Mouse (Mus musculus): ENCODE data around the gene Kctd17. TPM values are rescaled to one million over a fixed set of nuclear protein-coding genes. Genes with fewer than 3 reads are reported as not detected.

Gene Kctd17
- 100 to 1,000 TPM; 212 to 213 TPM for total RNA-seq (2021)

DNA sequence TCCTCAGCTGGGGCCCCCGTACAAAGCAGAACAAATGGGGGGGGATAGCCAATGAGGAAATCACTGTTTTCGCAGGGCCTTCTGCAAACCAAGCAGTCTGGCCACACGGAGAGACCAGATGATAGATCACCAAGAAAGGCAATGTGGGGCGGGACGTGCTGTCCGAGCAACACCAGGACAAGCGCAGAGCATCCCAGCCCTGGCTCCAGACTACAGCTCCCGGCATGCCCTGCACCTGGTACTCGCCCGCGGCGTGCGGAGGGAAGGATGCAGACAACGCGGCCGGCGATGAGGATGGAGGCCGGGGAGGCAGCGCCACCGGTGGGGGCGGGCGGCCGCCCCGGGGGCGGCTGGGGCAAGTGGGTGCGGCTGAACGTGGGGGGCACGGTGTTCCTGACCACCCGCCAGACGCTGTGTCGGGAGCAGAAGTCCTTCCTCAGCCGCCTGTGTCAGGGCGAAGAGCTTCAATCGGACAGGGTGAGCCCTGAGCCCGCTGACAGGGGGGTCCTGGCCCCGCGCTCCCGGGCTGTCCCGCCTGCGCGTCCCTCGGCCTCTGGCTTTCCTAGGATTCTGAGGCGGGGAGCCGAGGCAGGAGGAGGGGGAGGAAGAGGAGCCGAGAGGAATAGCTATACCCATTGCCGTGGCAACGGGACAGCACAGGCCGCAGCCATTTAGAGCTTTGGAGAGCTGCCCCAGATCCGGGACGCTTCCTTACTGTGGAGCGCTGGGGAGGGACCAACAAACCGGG, at the start of gene Kctd17:
TSS of gene Kctd17 (plus strand) at position 174 of the 748 bp plus-strand sequence.
- DNase-seq = peak; percentile 83

DNA sequence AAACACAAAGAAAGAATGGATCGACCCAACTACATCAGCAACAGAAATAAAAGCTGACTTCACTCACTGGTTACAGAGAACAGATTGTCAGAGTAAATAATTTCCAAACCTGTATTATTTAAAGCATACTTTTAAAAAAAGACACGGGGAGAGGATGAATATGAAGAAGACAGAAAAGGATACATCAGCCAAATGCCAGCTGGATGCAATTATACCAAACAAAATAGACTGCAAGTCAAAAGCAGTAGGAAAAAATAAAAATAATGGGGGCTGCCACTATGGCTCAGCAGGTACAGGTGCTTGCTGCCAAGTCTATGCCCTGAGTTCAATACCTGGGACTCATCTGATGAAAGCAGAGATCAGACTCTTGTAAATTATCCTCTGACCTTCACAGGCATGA, 48.2 kb upstream of the Kctd17 start:
- DNase-seq = no peak

More for the DNA sequence above, at the start of gene Kctd17:
- intact Hi-C loops (cut with DNase I) = no loop called here

DNA sequence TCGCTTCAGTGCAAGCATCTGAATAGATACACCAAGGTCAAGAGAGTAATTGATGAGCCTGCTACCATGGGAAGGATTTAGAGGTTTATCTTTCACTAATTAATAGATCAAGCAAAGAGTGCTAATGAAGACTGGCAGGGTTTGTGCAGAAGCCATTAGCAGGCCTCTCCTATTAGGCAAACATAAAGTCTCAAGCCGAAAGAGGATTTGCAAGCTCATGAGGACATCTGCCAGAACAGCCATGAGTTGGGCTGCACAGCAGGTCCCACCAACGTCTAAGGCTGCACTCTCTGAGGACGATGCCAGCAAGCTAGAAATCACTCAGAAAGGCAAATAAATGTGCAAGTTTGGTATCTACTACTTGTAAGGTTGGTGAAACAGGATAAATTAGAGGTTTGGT, 47.6 kb upstream of the Kctd17 start:
- intact Hi-C loops (cut with DNase I) = no loop called here
- DNase-seq = no peak

More for the DNA sequence above, 48.2 kb upstream of the Kctd17 start:
- intact Hi-C loops (cut with DNase I) = no loop called here

DNA sequence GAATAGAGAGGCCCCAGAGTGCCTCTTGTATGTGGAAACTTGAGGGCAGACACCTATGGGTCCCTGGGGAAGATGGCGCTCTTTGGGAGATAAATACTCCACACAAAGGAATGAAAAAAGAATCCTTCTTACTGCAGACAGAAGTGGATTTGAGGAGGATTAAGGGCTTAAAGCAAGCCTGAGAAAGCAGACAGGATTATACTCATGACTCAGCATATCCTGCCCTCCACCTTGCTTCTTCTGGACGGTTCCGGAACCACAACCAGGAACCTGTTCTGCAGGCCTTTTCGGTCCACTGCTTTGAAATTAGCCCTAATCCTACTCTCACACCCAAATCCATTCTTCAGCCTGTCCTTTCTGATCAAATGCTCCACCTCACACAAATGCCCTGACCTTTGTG, 46.2 kb upstream of the Kctd17 start:
- no peak for DNase-seq
- intact Hi-C loops (cut with DNase I) = no loop called here

DNA sequence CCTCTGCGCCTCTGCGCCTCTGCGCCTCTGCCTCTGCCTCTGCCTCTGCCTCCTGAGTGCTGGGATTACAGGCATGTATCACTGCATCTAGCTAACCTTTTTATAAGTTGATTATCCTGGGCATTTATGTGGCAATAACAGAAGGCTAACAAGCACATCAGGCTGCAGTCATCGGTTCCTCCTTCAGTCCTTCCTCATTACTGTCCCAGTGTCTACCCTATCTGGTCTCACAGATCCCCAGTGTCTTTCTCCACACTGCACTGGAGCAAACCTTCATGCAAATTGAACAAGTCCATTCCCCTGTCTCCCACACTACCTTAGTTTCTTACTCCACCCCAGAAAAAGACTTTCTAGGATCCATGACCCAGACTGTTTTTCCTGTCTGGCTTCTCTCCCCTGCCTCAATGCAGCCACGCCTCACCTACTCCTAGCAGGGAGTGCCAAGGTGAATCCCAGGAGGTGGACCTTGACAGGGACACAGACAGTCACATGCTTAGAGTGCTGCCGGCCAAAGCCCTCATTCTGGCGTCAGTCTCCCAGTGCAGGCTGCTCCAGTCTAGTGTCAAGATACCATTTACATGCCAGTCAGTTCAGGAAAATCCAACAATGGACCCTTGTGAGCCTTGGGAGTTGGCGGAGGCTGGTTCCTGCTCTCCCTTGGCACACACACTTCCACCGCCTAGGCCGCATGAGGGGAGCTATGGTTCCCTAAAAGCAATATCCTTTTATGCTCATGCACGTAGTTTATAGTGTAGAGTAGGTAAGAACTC, 44.7 kb upstream of the Kctd17 start:
- peak; percentile 65 for DNase-seq

DNA sequence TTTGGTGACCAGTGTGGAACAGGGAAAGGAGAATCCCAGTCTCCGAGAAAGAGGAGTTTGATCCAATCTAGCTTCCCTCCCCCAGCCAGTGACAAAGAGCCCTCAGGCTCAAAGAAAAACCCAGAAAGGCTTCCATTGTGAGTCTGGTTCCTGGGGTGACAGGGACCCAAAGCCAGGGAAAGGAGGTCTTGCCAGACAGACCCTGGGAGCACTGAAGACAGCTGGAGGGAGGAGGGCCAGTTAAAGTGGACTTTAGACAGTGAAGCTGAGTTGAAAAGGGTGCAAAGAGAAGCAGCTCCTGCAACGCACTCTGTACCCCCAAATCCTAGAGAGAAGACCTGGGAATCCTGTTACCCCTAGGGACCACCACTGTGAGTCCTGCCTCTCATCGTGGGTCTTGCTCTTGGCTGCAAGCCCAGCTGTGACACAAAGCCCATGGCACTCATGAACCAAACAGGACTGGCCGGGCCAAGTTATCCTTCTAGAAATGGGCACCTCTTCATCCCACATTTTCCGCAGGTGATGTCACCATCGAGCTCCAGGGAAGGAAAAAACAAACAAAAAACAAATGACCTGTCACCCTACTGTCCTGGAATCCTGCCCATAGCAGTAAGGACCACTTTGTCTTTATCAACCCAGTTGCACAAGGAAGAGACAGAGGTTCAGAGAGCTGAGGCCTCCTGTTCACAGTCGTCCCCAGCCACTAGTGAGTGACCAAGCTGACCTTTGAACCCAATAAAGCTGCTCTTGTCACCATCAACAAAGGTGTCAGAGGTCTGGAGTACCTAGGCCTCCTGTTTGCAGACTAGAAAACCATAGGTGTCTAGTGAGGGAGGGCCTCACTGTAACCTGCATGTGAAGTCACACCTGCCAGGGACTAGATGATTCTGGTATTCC, 43.9 kb upstream of the Kctd17 start:
- DNase-seq = peak; percentile 51
- intact Hi-C loops (cut with DNase I) = no loop called here

More for the DNA sequence above, 44.7 kb upstream of the Kctd17 start:
- intact Hi-C loops (cut with DNase I) = no loop called here

DNA sequence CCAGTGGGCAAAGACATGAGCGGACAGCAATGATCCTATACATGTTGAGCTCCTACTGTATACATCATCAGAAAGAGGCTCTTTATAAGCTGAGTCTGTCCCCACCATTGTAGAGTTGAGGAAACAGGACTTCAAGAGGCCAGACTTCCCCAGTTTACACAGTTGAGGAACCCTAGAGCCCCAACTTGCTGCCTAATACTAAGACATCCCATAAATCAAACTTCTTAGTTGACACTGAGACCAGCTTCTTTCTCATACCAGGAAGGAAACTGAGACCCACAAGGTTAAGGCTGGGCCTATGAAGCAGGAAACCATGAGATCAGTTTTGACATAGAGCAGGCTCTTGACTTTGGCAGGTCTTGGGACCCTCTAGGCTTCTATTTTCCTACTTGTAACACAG, 42.8 kb upstream of the Kctd17 start:
- no peak for DNase-seq
- intact Hi-C loops (cut with DNase I) = no loop called here

DNA sequence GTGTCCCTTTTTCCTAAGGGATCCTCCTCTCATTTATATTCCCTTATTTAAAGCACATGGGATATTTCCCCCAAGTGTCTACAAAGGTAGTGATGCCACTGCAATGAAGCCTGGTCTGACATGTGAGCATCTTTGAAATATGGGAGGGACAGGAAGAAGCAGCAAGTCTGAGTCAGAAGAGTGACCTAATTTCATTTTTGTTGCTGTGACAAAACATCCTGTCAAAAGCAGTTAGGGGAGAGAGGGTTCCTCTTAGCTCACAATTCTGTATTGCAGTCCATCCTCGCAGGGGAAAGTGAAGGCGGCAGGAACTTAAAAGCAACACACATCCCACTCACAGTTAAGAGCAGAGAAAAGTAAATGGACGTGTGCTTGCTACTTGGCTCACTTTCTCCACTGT, 37.5 kb upstream of the Kctd17 start:
- intact Hi-C loops (cut with DNase I) = no loop called here
- DNase-seq = no peak

DNA sequence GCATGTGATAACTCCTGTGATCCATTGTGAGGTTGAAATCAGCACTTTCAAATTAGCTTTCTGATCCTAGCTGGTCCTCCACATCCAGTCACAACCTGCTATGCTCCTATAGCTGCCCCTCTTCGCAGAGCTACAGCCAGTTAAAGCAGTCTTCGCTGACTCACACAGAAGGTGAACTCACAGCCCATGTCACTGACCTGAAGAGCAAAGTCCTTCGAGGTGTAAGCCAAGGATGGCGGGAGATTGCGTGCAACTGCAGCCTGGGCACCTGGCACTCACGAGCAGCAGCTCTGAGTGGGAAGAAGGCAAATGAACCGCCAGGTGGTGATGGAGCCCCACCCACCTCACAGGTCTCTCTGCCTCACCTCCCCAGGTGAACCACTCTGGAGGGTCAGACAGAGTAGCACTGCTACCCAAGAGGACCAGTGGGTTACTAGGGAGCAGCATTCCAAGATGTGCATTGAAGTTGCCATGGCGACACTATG, 32.8 kb upstream of the Kctd17 start, which contains the start of gene Tex33:
TSS of gene Tex33 (minus strand) at position 435 of the 485 bp plus-strand sequence.
- no peak for DNase-seq
- intact Hi-C loops (cut with DNase I) = no loop called here

DNA sequence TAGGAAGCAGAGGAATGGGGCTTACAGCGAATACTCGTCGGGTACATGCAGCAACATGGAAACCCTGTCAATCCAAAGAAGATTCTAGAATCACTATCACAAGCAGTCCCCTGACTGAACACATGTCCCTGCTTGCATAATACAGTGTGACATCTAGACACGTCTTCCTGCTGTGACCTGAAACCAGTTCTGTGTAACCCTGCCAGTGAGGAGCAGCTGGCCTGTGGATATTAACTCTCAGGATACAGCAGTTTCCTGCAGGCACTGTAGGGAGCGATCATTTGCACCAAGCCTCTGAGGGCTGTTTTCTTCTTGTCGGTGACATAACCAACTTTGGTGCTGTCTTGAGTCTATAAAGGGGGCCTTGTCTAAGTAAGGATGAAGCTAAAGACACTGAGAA, 27.0 kb upstream of the Kctd17 start:
- intact Hi-C loops (cut with DNase I) = no loop called here
- peak; percentile 67 for DNase-seq

DNA sequence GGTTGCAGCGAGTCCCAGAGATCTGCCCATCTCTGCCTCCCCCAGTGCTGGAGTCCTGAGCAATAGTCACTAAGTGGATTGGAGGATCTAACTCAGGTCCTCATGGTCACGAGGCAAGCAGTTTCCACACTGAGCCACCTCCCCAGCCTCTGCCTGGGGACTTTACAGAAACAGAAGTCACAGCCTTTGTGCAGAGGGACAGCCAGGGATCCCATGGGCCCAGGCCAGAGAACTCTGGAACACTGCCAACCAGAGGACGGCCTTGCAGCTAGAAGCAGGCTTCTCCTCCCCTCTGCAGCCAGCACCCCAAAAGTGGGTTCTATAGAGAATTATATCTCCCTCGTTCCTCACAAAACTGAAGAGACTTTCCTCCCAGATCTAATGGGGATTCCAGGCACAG, 26.4 kb upstream of the Kctd17 start:
- intact Hi-C loops (cut with DNase I) = no loop called here

DNA sequence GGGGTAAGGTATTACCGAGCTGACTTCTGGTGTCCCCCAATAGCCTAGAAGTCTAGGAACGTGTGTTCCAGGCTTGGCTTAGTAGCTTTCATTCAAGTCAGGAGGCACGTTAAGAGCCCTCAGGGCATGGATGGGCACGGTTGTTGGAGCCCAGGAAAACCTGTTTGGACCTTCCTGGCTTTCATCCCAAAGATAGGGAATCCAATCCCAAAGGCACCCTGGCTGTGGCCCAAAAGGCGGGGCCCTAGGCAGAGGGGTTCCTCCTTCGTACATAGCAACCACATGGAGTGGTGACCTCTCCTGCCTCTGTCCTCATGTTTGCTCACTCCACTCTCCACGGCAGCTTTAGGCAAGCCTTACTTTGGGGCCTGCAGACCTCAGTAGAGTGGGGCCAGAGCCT, 25.9 kb upstream of the Kctd17 start:
- intact Hi-C loops (cut with DNase I) = no loop called here
- DNase-seq = peak; percentile 59

More for the DNA sequence above, 26.4 kb upstream of the Kctd17 start:
- peak; percentile 83 for DNase-seq

DNA sequence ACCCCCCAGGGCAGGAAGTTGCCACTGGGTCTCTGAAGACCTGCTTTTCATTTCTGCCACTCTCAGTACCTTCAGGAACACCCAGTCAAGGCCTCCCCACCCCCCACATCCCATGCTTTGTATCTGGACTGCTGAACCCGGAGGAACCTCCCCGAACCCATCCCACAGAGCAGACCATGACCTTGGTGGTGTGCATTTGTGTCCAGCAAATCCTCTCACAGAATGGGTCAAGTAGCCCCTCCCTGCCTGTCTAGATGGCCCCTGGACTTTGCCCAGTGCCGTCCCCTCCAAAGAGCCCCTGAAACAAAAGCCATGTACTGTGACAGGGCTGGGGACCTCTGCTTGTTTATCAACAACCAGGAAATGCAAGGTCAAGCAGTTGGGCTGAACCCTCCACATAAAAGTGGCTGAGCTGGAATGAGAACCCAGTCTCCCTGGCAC, 25.0 kb upstream of the Kctd17 start:
- intact Hi-C loops (cut with DNase I) = no loop called here
- DNase-seq = no peak

DNA sequence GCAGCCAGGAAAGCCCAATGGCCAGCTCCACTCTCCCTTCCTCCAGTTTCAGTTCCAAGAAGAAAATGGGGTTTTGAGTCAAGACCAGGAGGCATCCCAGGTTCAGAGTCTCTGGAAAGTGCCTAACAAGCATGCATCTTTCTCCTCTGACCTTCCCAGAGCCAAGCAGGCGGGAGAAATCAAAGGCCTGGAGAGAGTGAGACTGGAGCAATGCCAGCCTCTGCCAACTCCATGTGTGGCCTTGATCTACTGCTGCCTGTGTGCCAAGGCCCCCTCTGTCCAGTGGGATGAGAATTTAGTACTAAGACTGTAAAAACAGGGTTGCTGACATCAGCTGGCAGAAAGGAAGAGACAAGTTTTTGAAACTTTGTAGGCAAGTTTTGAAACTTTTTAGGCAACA, 24.5 kb upstream of the Kctd17 start:
- peak; percentile 91 for DNase-seq
- intact Hi-C loops (cut with DNase I) = no loop called here

DNA sequence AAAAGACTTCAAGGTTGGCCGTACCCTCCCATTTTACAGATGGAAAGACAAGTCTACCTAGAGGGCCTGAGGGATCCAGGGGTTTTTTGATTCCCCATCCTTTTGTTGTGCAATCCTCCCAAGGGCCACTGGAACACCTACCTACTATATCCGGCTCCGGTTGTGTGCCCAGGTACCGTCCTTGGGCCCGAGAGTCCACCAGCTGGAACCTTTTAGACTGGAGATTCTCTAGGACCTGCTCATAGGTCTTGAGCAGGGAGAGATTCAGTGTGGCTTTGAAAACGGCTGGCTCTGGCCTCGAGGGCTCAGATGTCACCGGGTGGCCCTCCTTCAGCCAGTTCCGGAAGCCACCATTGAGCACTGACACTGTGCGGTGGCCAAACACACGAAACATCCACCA, 23.3 kb upstream of the Kctd17 start:
- no peak for DNase-seq
- intact Hi-C loops (cut with DNase I) = no loop called here

DNA sequence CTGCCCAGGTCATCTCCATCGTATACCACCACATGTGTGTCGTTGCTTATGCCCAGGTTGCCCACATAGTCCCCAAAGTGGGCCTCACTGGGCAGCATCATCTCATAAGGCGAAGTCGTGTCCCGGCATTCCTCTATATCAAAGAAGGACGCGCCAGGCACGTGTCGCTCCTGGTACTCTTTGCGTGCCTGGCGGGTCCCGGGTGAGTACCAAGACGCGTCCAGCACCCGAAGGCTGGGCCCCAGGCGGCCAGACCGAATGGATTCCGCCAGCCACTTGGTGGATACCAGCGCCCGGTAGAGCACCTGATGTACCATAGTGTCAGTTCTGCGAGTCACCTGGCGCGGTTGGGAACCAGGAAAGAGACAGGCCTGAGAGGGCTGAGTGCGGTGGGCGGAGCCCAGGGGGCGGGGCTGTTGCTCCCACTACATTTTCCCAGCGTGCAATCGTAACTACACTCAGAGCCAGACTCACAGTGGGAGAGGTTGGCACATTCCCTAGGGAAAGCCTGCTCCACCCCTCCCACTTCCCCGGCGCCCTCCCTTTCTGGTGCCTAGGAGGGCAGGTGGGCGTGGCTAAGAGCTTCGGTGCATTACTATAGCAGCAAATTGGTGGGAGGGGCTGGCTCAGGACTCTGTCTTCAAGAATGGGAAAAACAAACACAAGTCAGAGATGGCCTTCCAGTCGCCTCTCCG, 22.7 kb upstream of the Kctd17 start, which contains the start of gene Tst:
TSS of gene Tst (minus strand) at position 391 of the 695 bp plus-strand sequence.
- intact Hi-C loops (cut with DNase I) = no loop called here
- DNase-seq = peak; percentile 92

DNA sequence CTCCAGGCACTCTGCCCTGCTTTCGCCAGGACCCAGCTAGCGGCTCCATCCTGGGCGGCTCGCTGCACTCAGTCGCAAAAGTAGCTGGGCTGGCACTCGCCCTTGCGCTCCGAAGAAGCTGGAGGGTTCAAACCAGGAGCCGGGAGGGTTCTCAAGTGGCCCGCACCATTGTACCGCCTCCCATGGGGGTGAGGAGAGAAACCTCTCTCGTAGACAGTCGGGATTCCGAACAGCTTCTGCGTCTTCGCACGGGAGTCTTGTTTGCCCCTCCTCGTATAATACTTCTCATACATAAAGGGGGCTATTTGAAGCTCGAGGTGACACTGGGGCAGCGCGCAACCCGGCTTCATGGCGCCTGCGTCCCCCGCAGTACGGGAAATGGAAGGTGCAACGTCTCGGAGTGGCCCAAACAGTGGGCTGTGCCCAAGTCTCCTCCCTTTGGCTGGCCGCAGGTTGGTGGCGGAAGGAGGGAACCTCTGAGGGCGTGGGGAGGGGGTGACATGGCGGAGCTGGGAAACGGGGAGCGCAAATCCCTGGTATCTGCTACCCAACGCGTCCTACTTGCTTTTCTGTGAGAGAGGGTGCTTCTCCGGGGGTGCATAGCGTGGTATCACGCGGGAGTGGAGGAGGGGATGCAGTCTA, 21.9 kb upstream of the Kctd17 start, which contains the start of gene Mpst:
TSS of gene Mpst (plus strand) at position 124 of the 642 bp plus-strand sequence.
- DNase-seq = peak; percentile 91
- intact Hi-C loops (cut with DNase I) = no loop called here

DNA sequence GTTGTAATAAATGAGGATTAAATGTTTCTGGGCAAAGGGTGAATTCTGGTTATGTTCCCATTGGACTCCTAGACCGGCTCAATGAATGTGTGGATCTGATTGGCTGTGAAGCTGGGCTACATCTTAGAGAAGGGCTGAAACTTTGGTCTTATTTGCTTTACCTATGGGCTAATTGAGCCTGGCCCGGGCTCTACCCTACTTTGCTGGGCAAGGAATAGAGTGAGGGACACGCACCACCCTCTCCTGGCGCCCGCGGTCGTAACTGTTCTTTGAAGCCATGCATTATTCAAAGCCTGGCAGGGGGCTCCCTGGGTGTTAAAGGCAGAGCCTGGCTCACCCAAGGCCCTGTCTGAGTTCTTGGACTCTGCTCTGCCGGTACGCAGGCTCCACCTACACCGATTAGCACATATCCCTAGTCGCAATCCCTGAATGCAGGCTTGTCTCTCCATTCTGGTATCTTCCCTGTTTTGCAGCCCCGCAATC, 18.8 kb upstream of the Kctd17 start:
- DNase-seq = no peak
- intact Hi-C loops (cut with DNase I) = no loop called here

DNA sequence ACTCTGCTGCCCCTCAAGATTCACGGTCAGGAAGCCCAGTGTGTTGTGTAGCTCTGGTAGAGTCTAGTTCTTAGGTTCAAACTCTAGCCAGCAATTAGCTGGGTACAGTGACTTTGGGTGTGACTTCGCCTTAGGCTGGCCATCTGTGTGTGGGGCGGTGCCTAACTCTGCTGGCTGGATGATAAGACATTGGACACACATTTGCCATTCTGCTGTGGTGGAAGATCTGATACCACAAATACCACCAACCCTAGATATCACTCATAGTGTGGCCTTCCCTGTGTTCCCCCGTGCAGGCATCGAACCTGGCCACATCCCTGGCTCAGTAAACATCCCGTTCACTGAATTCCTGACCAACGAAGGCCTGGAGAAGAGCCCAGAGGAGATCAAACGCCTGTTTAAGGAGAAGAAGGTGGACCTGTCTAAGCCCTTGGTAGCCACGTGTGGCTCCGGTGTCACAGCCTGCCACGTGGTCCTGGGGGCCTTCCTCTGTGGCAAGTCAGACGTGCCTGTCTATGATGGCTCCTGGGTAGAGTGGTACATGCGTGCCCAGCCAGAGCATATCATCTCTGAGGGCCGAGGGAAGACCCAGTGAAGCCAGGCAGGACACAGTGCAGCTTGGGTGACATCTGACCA, 15.2 kb upstream of the Kctd17 start:
- intact Hi-C loops (cut with DNase I) = no loop called here
- DNase-seq = no peak
